Mouse (Mus musculus): ENCODE data around the gene Tmem132d.

- TF ChIP-seq CEBPB (IDR thresholded peaks at IDR 0.05; ENCODE audit: low read depth) (no peak), CTCF (IDR thresholded peaks at IDR 0.05; ENCODE audit: control insufficient read depth, insufficient read depth, insufficient read length) (no peak), USF1 (IDR thresholded peaks at IDR 0.05; ENCODE audit: low read depth) (no peak), MYOG (IDR thresholded peaks at IDR 0.05; ENCODE audit: control insufficient read depth, extremely low read depth, insufficient read length) (no peak)
These were observed 495.0 kb downstream of the Tmem132d start for GRCm38 (mm10) chr5:127937914-127938313.
